Mouse (Mus musculus) liver, adult (tissue): ENCODE results near the gene Nop2.

Source experiments
- GATA4 ChIP-seq: IDR thresholded peaks from 2 replicates; pipeline ENCODE4 v1.6.1; 2014; ENCODE audit warnings: mild to moderate bottlenecking, low read length; ENCODE audit not compliant: insufficient replicate concordance

Nop2 gene

GRCm38 (mm10) chr6:125158944-125159492 is 27.3 kb downstream of the Nop2 start:
- no peak for TF ChIP-seq GATA4

GRCm38 (mm10) chr6:125159773-125160557 is 28.3 kb downstream of the Nop2 start:
- TF ChIP-seq GATA4 = no peak

- TF ChIP-seq GATA4 = no peak
Measured at GRCm38 (mm10) chr6:125160558-125160853, 28.8 kb downstream of the Nop2 start.

- TF ChIP-seq GATA4 = peak; percentile 64; the same call in 1 of the 2 replicates
Measured at GRCm38 (mm10) chr6:125160854-125161760, 29.4 kb downstream of the Nop2 start.

GRCm38 (mm10) chr6:125163801-125164657 is 32.3 kb downstream of the Nop2 start:
- TF ChIP-seq GATA4 = no peak

- TF ChIP-seq GATA4 = no peak
Measured at GRCm38 (mm10) chr6:125164672-125165327, 33.1 kb downstream of the Nop2 start.

- peak; percentile 63; the same call in 1 of the 2 replicates for TF ChIP-seq GATA4
Measured at GRCm38 (mm10) chr6:125165328-125165891, 33.7 kb downstream of the Nop2 start.

GRCm38 (mm10) chr6:125166051-125166751 is 34.5 kb downstream of the Nop2 start, which contains the start of gene Gapdh:
Gene Gapdh, minus strand, starts transcription at chr6:125166467.
- TF ChIP-seq GATA4 = no peak; the same call in 1 of the 2 replicates

GRCm38 (mm10) chr6:125166861-125167650 is 35.3 kb downstream of the Nop2 start:
- no peak for TF ChIP-seq GATA4

GRCm38 (mm10) chr6:125168086-125168485 is 36.4 kb downstream of the Nop2 start:
- no peak for TF ChIP-seq GATA4

GRCm38 (mm10) chr6:125170194-125170593 is 38.5 kb downstream of the Nop2 start:
- no peak for TF ChIP-seq GATA4

- TF ChIP-seq GATA4 = no peak
Measured at GRCm38 (mm10) chr6:125172474-125172873, 40.8 kb downstream of the Nop2 start.

GRCm38 (mm10) chr6:125173256-125173655 is 41.5 kb downstream of the Nop2 start:
- no peak for TF ChIP-seq GATA4
